Mouse (Mus musculus) hindbrain, embryonic 12.5 days (tissue): ENCODE measurements around the gene Rarb. TPM values are rescaled to one million over a fixed set of nuclear protein-coding genes. Genes with fewer than 3 reads are reported as not detected.

ENCODE experiments used
- ATAC-seq: fragments of 200-750 bp; cut with Nextera tagmentation; 2 replicates; pipeline ENCODE4 v1.8.0; 2017; ENCODE audit warnings: moderate TSS enrichment; ENCODE audit not compliant: low FRiP score
- H3K27ac ChIP-seq: fragments of 300-500 bp; sonication (generic); 2 replicates; pipeline ENCODE4 v1.5.1; 2016; ENCODE audit warnings: mild to moderate bottlenecking
- H3K27me3 ChIP-seq: fragments of 300-500 bp; sonication (generic); 2 replicates; pipeline ENCODE4 v1.6.1; 2016; ENCODE audit warnings: mild to moderate bottlenecking
- H3K36me3 ChIP-seq: fragments of 300-500 bp; sonication (generic); 2 replicates; pipeline ENCODE4 v1.6.1; 2016; ENCODE audit warnings: mild to moderate bottlenecking
- H3K4me1 ChIP-seq: fragments of 300-500 bp; sonication (generic); 2 replicates; pipeline ENCODE4 v1.6.1; 2016
- H3K4me2 ChIP-seq: fragments of 300-500 bp; sonication (generic); replicated peaks from 2 replicates; pipeline ENCODE4 v1.6.1; 2016; ENCODE audit warnings: mild to moderate bottlenecking
- H3K4me3 ChIP-seq: fragments of 300-500 bp; sonication (generic); 2 replicates; pipeline ENCODE4 v1.5.1; 2016; ENCODE audit warnings: mild to moderate bottlenecking
- H3K9ac ChIP-seq: fragments of 300-500 bp; sonication (generic); 2 replicates; pipeline ENCODE4 v1.6.1; 2016; ENCODE audit warnings: mild to moderate bottlenecking, moderate library complexity
- H3K9me3 ChIP-seq: fragments of 300-500 bp; sonication (generic); replicated peaks from 2 replicates; pipeline ENCODE4 v1.6.1; 2016; ENCODE audit warnings: mild to moderate bottlenecking
- WGBS: fragments of 180-500 bp; shearing (Covaris S2); methylation state at CpG from one replicate; pipeline ENCODE4 v1.1.7; 2016; 5-methylcytosine and 5-hydroxymethylcytosine counted together
- polyA plus RNA-seq: library from polyadenylated mRNA; unstranded; fragments of >200 nt; fragmentation: Nextera tagmentation; extraction: Ambion mirVana; gene quantifications from 2 replicates; pipeline ENCODE4 v1.2.1, GENCODE M21; 2016

Rarb gene
- polyA plus RNA-seq, 1 experiment from 2014 or later = 22.8 TPM

DNA sequence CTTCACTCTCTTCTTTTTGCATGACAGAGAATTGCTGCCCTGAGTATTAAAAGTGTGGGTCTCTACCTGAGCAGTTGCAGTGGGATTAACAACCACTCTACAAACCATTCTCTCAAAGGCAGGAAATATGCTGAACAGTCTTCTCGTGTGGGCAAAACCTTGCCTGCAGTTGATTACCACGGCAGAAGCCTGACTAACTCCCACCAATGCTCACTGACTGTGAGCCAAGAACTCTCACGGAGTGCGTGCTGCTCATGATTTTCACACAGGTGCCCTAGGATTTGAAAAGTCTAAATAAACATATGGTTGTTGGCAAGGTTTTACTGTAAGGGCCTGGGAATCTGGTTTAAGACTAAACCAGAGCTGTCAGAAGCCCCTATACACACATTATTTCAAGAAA lies 309.1 kb downstream of the Rarb start:
- no peak overlapping the region for H3K9ac ChIP-seq
- no peaks in the 10 kb centered on the region for H3K27me3 ChIP-seq
- 0 out of 2 replicates have a peak, but pooled peaks cover 3% of the 10 kb centered on the region for H3K9me3 ChIP-seq
- H3K4me2 ChIP-seq = no peak overlapping the region
- WGBS = 66% methylated on average over 4 of the region's 4 CpGs
- H3K4me3 ChIP-seq = no peak overlapping the region
- H3K27ac ChIP-seq = no peak overlapping the region
- ATAC-seq = no peak
- H3K4me1 ChIP-seq = 0 out of 2 replicates have a peak, but pooled peaks cover 2% of the 10 kb centered on the region
- H3K36me3 ChIP-seq = 0 out of 2 replicates have a peak, but pooled peaks cover 7% of the 10 kb centered on the region

- 97% methylated on average over 7 of the region's 7 CpGs for WGBS
- 0 out of 2 replicates have a peak, but pooled peaks cover 2% of the 10 kb centered on the region for H3K4me1 ChIP-seq
- no peak overlapping the region for H3K9ac ChIP-seq
- no peak for ATAC-seq
- no peak overlapping the region for H3K27ac ChIP-seq
- no peaks in the 10 kb centered on the region for H3K27me3 ChIP-seq
- H3K4me3 ChIP-seq = no peak overlapping the region
- H3K9me3 ChIP-seq = 0 out of 2 replicates have a peak, but pooled peaks cover 3% of the 10 kb centered on the region
- 0 out of 2 replicates have a peak, but pooled peaks cover 7% of the 10 kb centered on the region for H3K36me3 ChIP-seq
- no peak overlapping the region for H3K4me2 ChIP-seq
Observed at GRCm38 (mm10) chr14:16508760-16509159, 310.2 kb downstream of the Rarb start.

DNA sequence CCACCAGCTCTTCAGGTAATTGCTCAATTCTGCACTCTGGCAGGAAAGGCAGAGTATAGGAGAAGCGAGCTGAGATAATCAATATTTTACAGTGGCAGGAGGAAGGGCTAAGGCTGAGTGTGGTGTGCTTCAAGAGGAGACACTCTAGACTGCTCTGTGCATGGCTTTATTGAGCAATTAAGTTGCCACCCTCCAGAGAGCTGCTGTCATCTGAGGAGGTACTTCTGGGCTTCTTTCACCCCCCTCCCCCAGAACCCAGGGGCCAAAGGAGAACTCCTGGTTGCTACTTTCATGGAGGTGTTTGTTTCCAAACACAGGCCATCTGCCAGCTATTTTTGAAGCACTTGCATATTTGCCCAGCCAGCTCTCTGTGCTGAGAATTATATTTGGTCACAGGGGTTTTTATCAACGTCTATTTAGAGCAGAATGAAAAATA lies 321.7 kb downstream of the Rarb start:
- no peak overlapping the region for H3K4me2 ChIP-seq
- ATAC-seq = no peak

GRCm38 (mm10) chr14:16483656-16484380 lies 335.1 kb downstream of the Rarb start:
- WGBS = 60% methylated on average over 8 of the region's 8 CpGs
- no peaks in the 10 kb centered on the region for H3K27me3 ChIP-seq
- no peak overlapping the region for H3K27ac ChIP-seq
- no peak overlapping the region for H3K4me3 ChIP-seq
- no peak overlapping the region for H3K9ac ChIP-seq
- ATAC-seq = peak; percentile 54; the same call in 1 of the 2 replicates
- H3K9me3 ChIP-seq = no peaks in the 10 kb centered on the region
- H3K4me2 ChIP-seq = no peak overlapping the region
- H3K36me3 ChIP-seq = no peaks in the 10 kb centered on the region
- H3K4me1 ChIP-seq = 0 out of 2 replicates have a peak, but pooled peaks cover 2% of the 10 kb centered on the region

More for the DNA sequence above, 321.7 kb downstream of the Rarb start:
- no peaks in the 10 kb centered on the region for H3K4me1 ChIP-seq
- H3K4me3 ChIP-seq = no peak overlapping the region
- no peaks in the 10 kb centered on the region for H3K9me3 ChIP-seq
- H3K27ac ChIP-seq = no peak overlapping the region
- 70% methylated on average over 2 of the region's 2 CpGs for WGBS
- no peaks in the 10 kb centered on the region for H3K36me3 ChIP-seq
- H3K27me3 ChIP-seq = no peaks in the 10 kb centered on the region
- no peak overlapping the region for H3K9ac ChIP-seq

DNA sequence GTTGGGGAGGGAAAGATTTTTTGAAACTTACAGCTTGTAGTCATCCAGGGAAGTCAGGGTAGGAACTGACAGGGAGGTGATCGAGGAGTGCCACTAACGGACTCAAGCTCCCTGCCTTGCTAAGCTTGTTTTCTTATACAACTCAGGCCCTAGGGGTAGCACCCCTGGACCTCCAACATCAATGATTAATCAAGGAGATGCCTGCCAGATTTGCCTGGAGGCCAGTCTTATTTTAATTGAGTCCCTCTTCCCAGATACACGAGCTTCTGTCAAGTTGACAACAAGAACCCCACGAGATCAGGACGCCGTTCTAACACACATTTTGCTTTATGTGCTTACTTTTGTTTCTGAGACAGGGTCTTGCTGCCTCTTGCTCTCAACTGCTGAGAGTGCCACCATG lies 338.3 kb downstream of the Rarb start:
- no peak overlapping the region for H3K4me2 ChIP-seq
- no peak overlapping the region for H3K27ac ChIP-seq
- no peaks in the 10 kb centered on the region for H3K27me3 ChIP-seq
- 61% methylated on average over 6 of the region's 6 CpGs for WGBS
- no peak overlapping the region for H3K4me3 ChIP-seq
- 0 out of 2 replicates have a peak, but pooled peaks cover 2% of the 10 kb centered on the region for H3K4me1 ChIP-seq
- no peaks in the 10 kb centered on the region for H3K9me3 ChIP-seq
- no peak overlapping the region for H3K9ac ChIP-seq
- no peaks in the 10 kb centered on the region for H3K36me3 ChIP-seq
- ATAC-seq = no peak

- WGBS = 71% methylated on average over 2 of the region's 2 CpGs
- ATAC-seq = no peak
- H3K27ac ChIP-seq = no peak overlapping the region
Observed at GRCm38 (mm10) chr14:16479521-16479920, 339.4 kb downstream of the Rarb start.

GRCm38 (mm10) chr14:16478606-16479323 lies 340.2 kb downstream of the Rarb start:
- WGBS = 91% methylated on average over 1 of the region's 1 CpGs
- H3K9ac ChIP-seq = no peak overlapping the region
- no peak overlapping the region for H3K4me3 ChIP-seq
- ATAC-seq = no peak
- H3K36me3 ChIP-seq = no peaks in the 10 kb centered on the region
- no peaks in the 10 kb centered on the region for H3K27me3 ChIP-seq
- no peak overlapping the region for H3K4me2 ChIP-seq
- H3K4me1 ChIP-seq = 0 out of 2 replicates have a peak, but pooled peaks cover 2% of the 10 kb centered on the region
- H3K27ac ChIP-seq = no peak overlapping the region
- no peaks in the 10 kb centered on the region for H3K9me3 ChIP-seq

More at GRCm38 (mm10) chr14:16479521-16479920, 339.4 kb downstream of the Rarb start:
- H3K9me3 ChIP-seq = no peaks in the 10 kb centered on the region
- no peak overlapping the region for H3K4me2 ChIP-seq
- H3K4me3 ChIP-seq = no peak overlapping the region
- H3K4me1 ChIP-seq = 0 out of 2 replicates have a peak, but pooled peaks cover 2% of the 10 kb centered on the region
- H3K36me3 ChIP-seq = no peaks in the 10 kb centered on the region
- H3K9ac ChIP-seq = no peak overlapping the region
- H3K27me3 ChIP-seq = no peaks in the 10 kb centered on the region

DNA sequence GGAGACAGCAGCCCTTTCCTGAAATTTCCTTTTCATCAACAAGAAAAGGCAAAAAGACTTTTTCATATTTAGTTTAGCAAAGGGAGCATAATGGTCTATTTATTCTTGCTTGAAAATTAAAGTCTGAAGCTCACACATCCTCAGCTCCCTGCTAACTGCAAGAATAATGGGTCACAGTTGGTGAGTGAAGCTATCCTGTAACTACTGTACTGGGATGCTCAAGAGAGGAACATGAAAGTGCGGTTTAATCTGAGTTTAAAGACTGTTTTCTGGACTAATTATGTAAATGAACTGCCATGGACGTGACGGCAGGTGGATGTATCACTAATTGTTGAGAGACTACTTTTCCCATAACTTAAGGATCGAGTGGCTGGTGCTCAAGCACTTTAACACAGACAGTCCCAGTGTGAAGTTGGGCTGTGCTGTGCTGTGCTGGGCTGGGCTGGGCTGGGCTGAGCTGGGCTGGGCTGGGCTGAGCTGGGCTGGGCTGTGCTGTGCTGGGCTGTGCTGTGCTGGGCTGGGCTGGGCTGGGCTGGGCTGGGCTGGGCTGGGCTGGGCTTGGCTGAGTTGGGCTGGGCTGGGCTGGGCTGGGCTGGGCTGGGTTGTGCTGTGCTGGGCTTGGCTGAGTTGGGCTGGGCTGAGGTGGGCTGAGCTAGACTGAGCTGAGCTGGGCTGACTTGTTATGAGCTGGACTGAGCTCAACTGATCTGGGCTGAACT lies 370.5 kb downstream of the Rarb start:
- WGBS = 61% methylated on average over 4 of the region's 4 CpGs
- ATAC-seq = peak; percentile 61; the same call in 1 of the 2 replicates
- no peaks in the 10 kb centered on the region for H3K27me3 ChIP-seq
- H3K4me1 ChIP-seq = no peaks in the 10 kb centered on the region
- no peaks in the 10 kb centered on the region for H3K36me3 ChIP-seq
- no peak overlapping the region for H3K27ac ChIP-seq
- H3K9me3 ChIP-seq = no peaks in the 10 kb centered on the region
- no peak overlapping the region for H3K4me2 ChIP-seq
- H3K4me3 ChIP-seq = no peak overlapping the region
- H3K9ac ChIP-seq = no peak overlapping the region

DNA sequence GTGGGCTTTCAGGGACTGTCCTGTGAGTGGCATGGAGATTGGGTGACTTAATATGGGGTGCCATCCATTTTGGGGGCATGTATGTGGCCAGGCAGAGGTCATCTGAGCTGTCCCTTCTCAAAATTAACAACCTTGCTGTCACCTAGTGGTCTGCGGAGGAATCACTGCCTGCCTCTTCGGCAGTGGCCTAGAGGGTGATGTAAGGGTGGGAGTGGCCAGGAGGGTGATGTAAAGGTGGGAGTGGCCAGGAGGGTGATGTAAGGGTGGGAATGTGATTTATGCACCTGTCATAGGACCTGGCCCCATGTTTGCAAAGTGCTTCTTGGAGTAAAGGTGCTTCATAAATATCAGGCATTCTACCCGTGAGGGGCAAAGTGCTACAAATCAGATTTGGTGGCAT lies 371.4 kb downstream of the Rarb start:
- no peak overlapping the region for H3K27ac ChIP-seq
- no peak overlapping the region for H3K9ac ChIP-seq
- no peaks in the 10 kb centered on the region for H3K27me3 ChIP-seq
- no peaks in the 10 kb centered on the region for H3K4me1 ChIP-seq
- H3K4me3 ChIP-seq = no peak overlapping the region
- no peak overlapping the region for H3K4me2 ChIP-seq
- WGBS = 45% methylated on average over 3 of the region's 3 CpGs
- no peaks in the 10 kb centered on the region for H3K9me3 ChIP-seq
- no peaks in the 10 kb centered on the region for H3K36me3 ChIP-seq
- peak; percentile 39; the same call in 1 of the 2 replicates for ATAC-seq

DNA sequence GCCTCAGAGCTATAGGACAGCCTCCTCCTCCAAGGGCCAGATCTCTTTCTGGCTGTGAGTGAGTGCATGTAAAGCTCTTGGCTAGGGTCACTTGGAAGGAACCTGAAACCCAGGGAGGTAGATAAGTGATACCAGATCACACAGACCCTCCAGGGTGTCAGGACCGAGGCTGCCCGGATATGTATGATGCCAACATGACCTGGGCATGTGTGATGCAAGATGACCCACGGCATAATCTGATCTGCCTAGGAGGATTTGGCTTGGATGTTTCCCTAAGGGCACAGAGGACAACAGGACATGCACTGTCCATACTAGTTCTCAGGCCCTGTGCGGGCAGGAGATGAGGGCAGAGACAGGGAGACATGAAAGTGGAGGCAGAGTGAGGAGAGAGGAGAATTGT lies 374.1 kb downstream of the Rarb start:
- Histone ChIP-seq H3K27ac (no peak overlapping the region), H3K9me3 (no peaks in the 10 kb centered on the region), H3K9ac (no peak overlapping the region), H3K4me2 (no peak overlapping the region), H3K4me1 (0 out of 2 replicates have a peak, but pooled peaks cover under 1% of the 10 kb centered on the region), H3K4me3 (no peak overlapping the region), H3K36me3 (no peaks in the 10 kb centered on the region), H3K27me3 (no peaks in the 10 kb centered on the region)
- 70% methylated on average over 4 of the region's 4 CpGs for WGBS
- ATAC-seq = no peak

DNA sequence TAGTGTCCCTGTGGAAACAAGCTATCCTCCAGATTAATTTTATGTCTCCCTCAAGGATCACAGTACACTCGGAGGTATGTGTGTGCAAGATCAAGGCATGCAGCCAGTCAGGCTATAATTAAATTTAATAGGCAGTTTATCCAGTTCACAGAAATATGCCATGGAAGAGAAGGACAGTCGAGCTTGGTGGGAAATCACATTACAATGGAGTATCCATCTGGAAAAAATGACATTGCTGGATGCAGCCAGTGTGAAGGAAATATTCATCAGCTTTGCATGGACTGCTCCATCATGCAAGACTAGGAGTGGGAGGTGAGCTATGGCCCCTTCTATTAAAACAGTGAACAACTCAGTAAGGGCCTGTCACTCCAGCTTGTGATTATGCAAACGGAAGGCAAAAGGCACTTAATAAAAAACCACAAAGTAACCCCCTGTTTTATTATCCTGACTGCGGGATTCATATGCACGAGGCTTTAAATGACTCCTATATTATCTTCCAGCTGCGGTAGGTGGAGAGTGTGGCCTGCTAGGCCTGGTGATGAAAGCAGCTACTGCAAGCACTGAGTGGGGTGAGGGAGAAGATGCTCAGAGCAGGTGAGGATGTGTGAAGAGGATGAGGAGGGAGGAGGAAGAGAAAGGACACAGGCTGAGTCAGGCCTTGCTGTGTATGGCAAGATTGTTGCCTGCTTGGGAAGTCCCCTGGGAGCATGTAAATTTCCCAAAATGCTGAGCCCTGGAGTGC lies 379.4 kb downstream of the Rarb start:
- H3K4me3 ChIP-seq = no peak overlapping the region
- H3K4me1 ChIP-seq = peaks cover 4% of the 10 kb centered on the region; the same call in 1 of the 2 replicates
- no peak overlapping the region for H3K4me2 ChIP-seq
- WGBS = 71% methylated on average over 6 of the region's 6 CpGs
- no peaks in the 10 kb centered on the region for H3K9me3 ChIP-seq
- peaks cover 10% of the 10 kb centered on the region; the same call in 1 of the 2 replicates for H3K36me3 ChIP-seq
- peak overlapping the region; percentile 64 for H3K27ac ChIP-seq
- ATAC-seq = peak; percentile 47
- H3K27me3 ChIP-seq = no peaks in the 10 kb centered on the region
- H3K9ac ChIP-seq = no peak overlapping the region
